24 mouse cellular contexts compared by ENCODE assay signal in genomic region chr2:26663112-26663511, GRCm38 (mm10). TPM values are rescaled to one million over a fixed set of nuclear protein-coding genes. Genes with fewer than 3 reads are reported as not detected.
DNase-seq lines count a peak whose midpoint lies in the region; ATAC-seq lines count a peak whose summit lies in the region.
"Had no signal": no experiment of that assay in that cellular context is flagged by ENCODE, and none has a peak within 500 bp of the region (broad histone marks: within the 10 kb centered on the region; RNA-seq: fewer than 3 reads in every experiment).

No protein-coding gene starts in this region.

- H3K36me3 ChIP-seq in heart, embryonic 12.5 days, result no peaks in the 10 kb centered on the region
- H3K36me3 ChIP-seq in midbrain, embryonic 10.5 days, result no peaks in the 10 kb centered on the region
- H3K36me3 ChIP-seq: embryonic facial prominence, embryonic 15.5 days; forebrain, embryonic 12.5 days; heart, embryonic 13.5 days; hindbrain, embryonic 12.5 days had no signal

- intact Hi-C loops in gastrocnemius, postnatal 14 days (cut with DNase I; ENCODE audit: low total_unique reads), result no loop called here

- peaks cover 4% of the 10 kb centered on the region; the same call in 1 of the 2 replicates for H3K27me3 ChIP-seq in heart, embryonic 12.5 days (replicated peaks)
- H3K27me3 ChIP-seq in midbrain, embryonic 10.5 days (ENCODE audit: low read depth, poor library complexity, severe bottlenecking), result 0 out of 2 replicates have a peak, but pooled peaks cover 11% of the 10 kb centered on the region
- H3K27me3 ChIP-seq: embryonic facial prominence, embryonic 15.5 days; heart, embryonic 13.5 days had no signal

- peaks cover 20% of the 10 kb centered on the region for H3K4me1 ChIP-seq in heart, embryonic 12.5 days (replicated peaks)
- H3K4me1 ChIP-seq in midbrain, embryonic 10.5 days, result peaks cover 11% of the 10 kb centered on the region

- WGBS in heart, embryonic 12.5 days, result 44% methylated on average over 10 of the region's 10 CpGs
- 83% methylated on average over 10 of the region's 10 CpGs for WGBS in midbrain, embryonic 10.5 days

- no peak overlapping the region for H3K27ac ChIP-seq in heart, embryonic 12.5 days (ENCODE audit: poor library complexity, severe bottlenecking)
- H3K27ac ChIP-seq in midbrain, embryonic 10.5 days (replicated peaks), result no peak overlapping the region
- H3K27ac ChIP-seq: embryonic facial prominence, embryonic 15.5 days; forebrain, embryonic 12.5 days; heart, embryonic 13.5 days; hindbrain, embryonic 12.5 days had no signal

- no peak for ATAC-seq in heart, embryonic 12.5 days (ENCODE audit: insufficient number of reproducible peaks, low FRiP score)
- ATAC-seq in megakaryocyte, adult 5-6 weeks (ENCODE audit: poor library complexity, severe bottlenecking), result peak; percentile 15; the same call in 1 of the 2 replicates
- ATAC-seq: forebrain, postnatal 0 days; hindbrain, embryonic 16.5 days had no signal

- peak overlapping the region; percentile 2; the same call in 1 of the 2 replicates for H3K9ac ChIP-seq in heart, embryonic 12.5 days
- H3K9ac ChIP-seq: embryonic facial prominence, embryonic 15.5 days; forebrain, embryonic 12.5 days; forebrain, postnatal 0 days; heart, embryonic 13.5 days; hindbrain, embryonic 12.5 days had no signal

- DNase-seq in heart, adult 9 months (ENCODE audit: low spot score in 2 of 2), result no peak
- DNase-seq in thymus, postnatal 0 days (ENCODE audit: low spot score), result peak; percentile 41
- DNase-seq in thymus, postnatal 36 days, result no peak
- DNase-seq in midbrain, embryonic 10.5 days (ENCODE audit: low spot score), result no peak
- no peak for DNase-seq in gastrocnemius, postnatal 14 days

- H3K4me3 ChIP-seq in heart, embryonic 12.5 days, result no peak overlapping the region
- H3K4me3 ChIP-seq in midbrain, embryonic 10.5 days, result no peak overlapping the region
- H3K4me3 ChIP-seq: embryonic facial prominence, embryonic 15.5 days; erythroblast, embryonic 14.5 days; forebrain, embryonic 12.5 days; heart, embryonic 13.5 days; hindbrain, embryonic 12.5 days had no signal

- no peak overlapping the region for H3K4me2 ChIP-seq in heart, embryonic 12.5 days
- H3K4me2 ChIP-seq: embryonic facial prominence, embryonic 15.5 days; forebrain, embryonic 12.5 days; heart, embryonic 13.5 days; hindbrain, embryonic 12.5 days had no signal

- peaks cover 5% of the 10 kb centered on the region; the same call in 1 of the 2 replicates for H3K9me3 ChIP-seq in heart, embryonic 12.5 days (replicated peaks)
- H3K9me3 ChIP-seq in midbrain, embryonic 10.5 days (replicated peaks), result no peaks in the 10 kb centered on the region
- H3K9me3 ChIP-seq: embryonic facial prominence, embryonic 15.5 days; forebrain, embryonic 12.5 days; heart, embryonic 13.5 days; hindbrain, embryonic 12.5 days had no signal

RNA-seq across cellular contexts. Expression of gene Lcn4, which starts 8.0 kb away (rescaled TPM):
- not detected in 2 replicates for polyA plus RNA-seq in heart, embryonic 12.5 days (2016; fragmentation: Nextera tagmentation; extraction: Ambion mirVana)
- polyA plus RNA-seq in thymus, postnatal 0 days (2015; fragmentation: Nextera tagmentation; extraction: Ambion mirVana), result 2.2 and 3.9 TPM in 2 replicates
- total RNA-seq in megakaryocyte, adult 5-6 weeks (2015), result 0.96 TPM in 1 of 2 replicates, not detected in the other
- not detected in 2 replicates for total RNA-seq in megakaryocyte, adult 5-6 weeks (2017)
- polyA plus RNA-seq in midbrain, embryonic 10.5 days (2016; fragmentation: Nextera tagmentation; extraction: Ambion mirVana), result not detected in 2 replicates
- not detected for total RNA-seq in gastrocnemius, postnatal 14 days (2021)
- total RNA-seq: adrenal gland, adult 2 months; adrenal gland, postnatal 25 days; CH12.LX; forebrain, postnatal 0 days; gastrocnemius, adult 18-20 months; gastrocnemius, postnatal 25 days; granulocyte monocyte progenitor cell, adult 5-6 weeks; heart, postnatal 10 days; heart, postnatal 4 days had no signal
- polyA plus RNA-seq: adrenal gland, adult 2 months; C2C12; embryonic facial prominence, embryonic 11.5 days; embryonic facial prominence, embryonic 15.5 days; erythroblast, embryonic 14.5 days; forebrain, embryonic 12.5 days; forebrain, postnatal 0 days; heart, embryonic 13.5 days; hindbrain, embryonic 12.5 days; hindbrain, embryonic 16.5 days had no signal

RNA-seq across cellular contexts. Expression of gene Fam69b, which starts 34.9 kb away (rescaled TPM):
- polyA plus RNA-seq in heart, embryonic 12.5 days (2016; fragmentation: Nextera tagmentation; extraction: Ambion mirVana), result 16.4 and 17.3 TPM in 2 replicates
- 11.9 and 12.2 TPM in 2 replicates for polyA plus RNA-seq in thymus, postnatal 0 days (2015; fragmentation: Nextera tagmentation; extraction: Ambion mirVana)
- 0.33 TPM in 1 of 2 replicates, not detected in the other for total RNA-seq in megakaryocyte, adult 5-6 weeks (2015)
- 0.11 and 0.33 TPM in 2 replicates for total RNA-seq in megakaryocyte, adult 5-6 weeks (2017)
- polyA plus RNA-seq in midbrain, embryonic 10.5 days (2016; fragmentation: Nextera tagmentation; extraction: Ambion mirVana), result 36.4 and 51.4 TPM in 2 replicates
- total RNA-seq in gastrocnemius, postnatal 14 days (2021), result 1 to 10 TPM; 1.4 to 3.1 TPM
- polyA plus RNA-seq: erythroblast, embryonic 14.5 days had no signal

RNA-seq across cellular contexts. Expression of gene Agpat2, which starts 58.9 kb away (rescaled TPM):
- 18.4 and 23.2 TPM in 2 replicates for polyA plus RNA-seq in heart, embryonic 12.5 days (2016; fragmentation: Nextera tagmentation; extraction: Ambion mirVana)
- 14.7 and 14.9 TPM in 2 replicates for polyA plus RNA-seq in thymus, postnatal 0 days (2015; fragmentation: Nextera tagmentation; extraction: Ambion mirVana)
- total RNA-seq in megakaryocyte, adult 5-6 weeks (2015), result 37.0 and 41.9 TPM in 2 replicates
- total RNA-seq in megakaryocyte, adult 5-6 weeks (2017), result 38.1 and 43.6 TPM in 2 replicates
- 9.0 and 10.6 TPM in 2 replicates for polyA plus RNA-seq in midbrain, embryonic 10.5 days (2016; fragmentation: Nextera tagmentation; extraction: Ambion mirVana)
- 1 to 10 TPM; 4.9 to 6.3 TPM for total RNA-seq in gastrocnemius, postnatal 14 days (2021)
